In the genomic region with DNA sequence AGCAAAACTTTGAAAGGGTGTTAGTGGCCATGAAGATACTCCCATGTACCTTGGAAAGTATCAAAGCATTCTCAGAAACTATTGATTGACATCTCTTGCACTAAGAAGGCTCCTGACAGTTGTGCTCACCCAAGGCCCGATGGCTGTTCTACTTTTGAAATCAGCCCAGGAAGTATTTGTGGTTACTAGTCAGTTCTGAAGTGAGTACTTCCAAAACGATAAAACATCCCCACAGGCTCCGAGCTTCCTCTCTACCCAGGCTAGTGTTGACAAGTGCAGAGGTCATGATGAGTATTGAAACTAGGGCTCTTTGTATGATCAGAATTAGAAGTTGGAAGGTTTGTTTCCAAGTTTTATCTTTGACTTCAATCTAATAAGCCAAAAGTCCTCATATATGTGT, we compare ENCODE assay signal across 32 mouse cellular contexts.
A peak's percentile ranks its signal among the peaks of the same experiment; 100 is the strongest.
DNase-seq lines count a peak whose midpoint lies in the region; ATAC-seq and TF ChIP-seq lines count a peak whose summit lies in the region.
"Had no signal": no experiment of that assay in that cellular context is flagged by ENCODE, and none has a peak within 500 bp of the region (broad histone marks: within the 10 kb centered on the region; RNA-seq: fewer than 3 reads in every experiment).

No protein-coding gene starts in this region.

- no peaks in the 10 kb centered on the region for H3K27me3 ChIP-seq in MEL (ENCODE audit: control insufficient read depth in 1 of 2, insufficient read depth in 2 of 2, low read length in 2 of 2)
- no peaks in the 10 kb centered on the region for H3K27me3 ChIP-seq in splenic B cell, adult 2 months (ENCODE audit: control insufficient read depth, insufficient read depth, low read length, poor library complexity, severe bottlenecking)
- H3K27me3 ChIP-seq in midbrain, embryonic 14.5 days (ENCODE audit: control insufficient read depth, insufficient read depth, low read length) = no peaks in the 10 kb centered on the region
- H3K27me3 ChIP-seq: embryonic facial prominence, embryonic 12.5 days; kidney, embryonic 15.5 days; megakaryocyte, embryonic 14.5 days; midbrain, embryonic 13.5 days; neural tube, embryonic 15.5 days; Patski had no signal

- TF ChIP-seq RAD21 in MEL (IDR thresholded peaks at IDR 0.05; ENCODE audit: low read depth, low read length) = no peak

- WGBS in midbrain, embryonic 14.5 days = 93% methylated on average over 3 of the region's 3 CpGs

- no peak for TF ChIP-seq CTCF in MEL (IDR thresholded peaks at IDR 0.05 in 2 of 3, conservative IDR thresholded peaks at IDR 0.05 in 1 of 3; ENCODE audit: control insufficient read depth in 1 of 3, insufficient read depth in 1 of 3, low read depth in 2 of 3, low read length in 3 of 3, poor library complexity in 1 of 3, severe bottlenecking in 1 of 3)

- no peak for TF ChIP-seq POLR2A in MEL (IDR thresholded peaks at IDR 0.05; ENCODE audit: control insufficient read depth in 1 of 2, insufficient read depth in 1 of 2, low read depth in 1 of 2, low read length in 2 of 2, poor library complexity in 1 of 2)

- TF ChIP-seq EP300 in MEL (IDR thresholded peaks at IDR 0.05; ENCODE audit: low read depth in 1 of 2, low read length in 2 of 2) = peak; percentile 72 to 80

- DNase-seq in thymus, postnatal 0 days (ENCODE audit: low spot score) = peak; percentile 68
- DNase-seq in thymus, postnatal 4 days = no peak
- peak; percentile 78 for DNase-seq in MEL (ENCODE audit: low read depth, low spot score)
- peak; percentile 14 for DNase-seq in splenic B cell, adult 2 months (ENCODE audit: low read depth, low spot score)
- no peak for DNase-seq in midbrain, embryonic 14.5 days
- no peak for DNase-seq in neural tube, embryonic 10.5 days (ENCODE audit: extremely low spot score, low spot score)
- no peak for DNase-seq in spleen, postnatal 4 days (ENCODE audit: low spot score in 2 of 2)
- DNase-seq: adrenal gland, adult 8-10 months; B cell, adult 2 months; cerebellum, adult 18-20 months; cerebellum, postnatal 14 days; forebrain, postnatal 0 days; gastrocnemius, postnatal 36 days; kidney, postnatal 36 days; lung, adult 18-20 months; lung, postnatal 14 days; right cerebral cortex, adult 18-20 months; thymus, postnatal 14 days had no signal

- peaks cover 35 to 38% of the 10 kb centered on the region in 2 experiments for H3K4me1 ChIP-seq in MEL (ENCODE audit: control insufficient read depth in 1 of 2, insufficient read depth in 2 of 2, low read length in 2 of 2)
- H3K4me1 ChIP-seq in midbrain, embryonic 14.5 days (ENCODE audit: control insufficient read depth, insufficient read depth, low read length) = no peaks in the 10 kb centered on the region
- H3K4me1 ChIP-seq: embryonic facial prominence, embryonic 12.5 days; heart, embryonic 10.5 days; hindbrain, embryonic 10.5 days; midbrain, embryonic 13.5 days had no signal

- no peak overlapping the region for H3K4me2 ChIP-seq in midbrain, embryonic 14.5 days (ENCODE audit: low read length)
- H3K4me2 ChIP-seq: embryonic facial prominence, embryonic 12.5 days; kidney, embryonic 15.5 days; liver, embryonic 11.5 days; midbrain, embryonic 13.5 days; neural tube, embryonic 15.5 days had no signal

- peak overlapping the region; percentile 67 for H3K27ac ChIP-seq in MEL (ENCODE audit: control insufficient read depth, low read depth, low read length)
- H3K27ac ChIP-seq in midbrain, embryonic 14.5 days (replicated peaks; ENCODE audit: low read depth, low read length) = no peak overlapping the region
- H3K27ac ChIP-seq: embryonic facial prominence, embryonic 12.5 days; heart, embryonic 10.5 days; hindbrain, embryonic 10.5 days; kidney, embryonic 15.5 days; left cerebral cortex, adult 2 months; midbrain, embryonic 13.5 days; neural tube, embryonic 15.5 days had no signal

- H3K79me2 ChIP-seq in MEL (ENCODE audit: control insufficient read depth, insufficient read depth, low read length, poor library complexity) = peaks cover 8% of the 10 kb centered on the region; the same call in 1 of the 2 replicates

- no peak overlapping the region for H3K4me3 ChIP-seq in MEL (ENCODE audit: control insufficient read depth in 1 of 2, insufficient read depth in 1 of 2, low read depth in 2 of 2, low read length in 2 of 2)
- no peak overlapping the region for H3K4me3 ChIP-seq in midbrain, embryonic 14.5 days (replicated peaks; ENCODE audit: low read depth, low read length)
- H3K4me3 ChIP-seq: embryonic facial prominence, embryonic 12.5 days; heart, embryonic 10.5 days; hindbrain, embryonic 10.5 days; kidney, embryonic 15.5 days; left cerebral cortex, adult 2 months; megakaryocyte, embryonic 14.5 days; midbrain, embryonic 13.5 days; myocyte; neural tube, embryonic 15.5 days had no signal

- no peak overlapping the region for H3K9ac ChIP-seq in MEL (ENCODE audit: control insufficient read depth, low read depth, low read length, poor library complexity, severe bottlenecking)
- no peak overlapping the region for H3K9ac ChIP-seq in midbrain, embryonic 14.5 days (replicated peaks; ENCODE audit: low read length)
- H3K9ac ChIP-seq: embryonic facial prominence, embryonic 12.5 days; forebrain, postnatal 0 days; kidney, embryonic 15.5 days; midbrain, embryonic 13.5 days; neural tube, embryonic 15.5 days had no signal

- peak; percentile 60 to 72; a peak in 3 of 4 replicates for ATAC-seq in hematopoietic stem cell, adult 5-6 weeks (replicated peaks in 1 of 2; ENCODE audit: insufficient read depth in 1 of 2, low FRiP score in 2 of 2, low TSS enrichment in 1 of 2, low read depth in 1 of 2, poor library complexity in 2 of 2, severe bottlenecking in 2 of 2)
- no peak for ATAC-seq in midbrain, embryonic 14.5 days (ENCODE audit: low FRiP score, low TSS enrichment)
- ATAC-seq: forebrain, postnatal 0 days; hindbrain, embryonic 16.5 days; intestine, postnatal 0 days; midbrain, embryonic 13.5 days; Patski had no signal

- H3K36me3 ChIP-seq in MEL (ENCODE audit: control insufficient read depth in 1 of 2, insufficient read depth in 2 of 2, low read length in 2 of 2) = peaks cover 0 to 38% of the 10 kb centered on the region in 2 experiments; a peak in 2 of 4 replicates
- H3K36me3 ChIP-seq in splenic B cell, adult 2 months (ENCODE audit: control insufficient read depth, insufficient read depth, low read length, poor library complexity, severe bottlenecking) = no peaks in the 10 kb centered on the region
- H3K36me3 ChIP-seq in midbrain, embryonic 14.5 days (ENCODE audit: control insufficient read depth, insufficient read depth, low read length) = no peaks in the 10 kb centered on the region
- H3K36me3 ChIP-seq: embryonic facial prominence, embryonic 12.5 days; heart, embryonic 10.5 days; hindbrain, embryonic 10.5 days; kidney, embryonic 15.5 days; midbrain, embryonic 13.5 days; neural tube, embryonic 15.5 days had no signal

- no peaks in the 10 kb centered on the region for H3K9me3 ChIP-seq in MEL (replicated peaks; ENCODE audit: insufficient read depth, low read length)
- H3K9me3 ChIP-seq in midbrain, embryonic 14.5 days (ENCODE audit: control insufficient read depth, low read length) = no peaks in the 10 kb centered on the region
- H3K9me3 ChIP-seq: embryonic facial prominence, embryonic 12.5 days; heart, embryonic 10.5 days; hindbrain, embryonic 10.5 days; kidney, embryonic 15.5 days; midbrain, embryonic 13.5 days; neural tube, embryonic 15.5 days had no signal

TF ChIP-seq in MEL, 35 proteins besides CTCF, POLR2A, EP300 and RAD21:
- TF ChIP-seq MEF2A (IDR thresholded peaks at IDR 0.05; ENCODE audit: extremely low read depth, insufficient replicate concordance, low read depth, low read length, poor library complexity, severe bottlenecking) = no peak
- TF ChIP-seq E2F4 (IDR thresholded peaks at IDR 0.05; ENCODE audit: borderline replicate concordance, low read depth, low read length) = no peak
- no peak for TF ChIP-seq ZMIZ1 (IDR thresholded peaks at IDR 0.05; ENCODE audit: low read depth, low read length)
- TF ChIP-seq USF1 (IDR thresholded peaks at IDR 0.05; ENCODE audit: low read depth, low read length) = no peak
- no peak for TF ChIP-seq POLR2AphosphoS2 (IDR thresholded peaks at IDR 0.05; ENCODE audit: low read length)
- TF ChIP-seq ETS1 (IDR thresholded peaks at IDR 0.05; ENCODE audit: low read depth, low read length) = peak; percentile 72
- TF ChIP-seq GATA1 (IDR thresholded peaks at IDR 0.05; ENCODE audit: low read depth, low read length) = no peak
- TF ChIP-seq BHLHE40 (IDR thresholded peaks at IDR 0.05; ENCODE audit: borderline replicate concordance, low read depth, low read length) = no peak
- peak; percentile 44; the same call in 1 of the 2 replicates for TF ChIP-seq RCOR1 (IDR thresholded peaks at IDR 0.05; ENCODE audit: low read depth, low read length)
- peak; percentile 20; the same call in 1 of the 2 replicates for TF ChIP-seq SIN3A (IDR thresholded peaks at IDR 0.05; ENCODE audit: low read length)
- TF ChIP-seq TCF12 (IDR thresholded peaks at IDR 0.05; ENCODE audit: low read depth, low read length) = peak; percentile 40
TF ChIP-seq in MEL: peak in this region for 4.

Comparison
In these comparisons a context has a peak if more than half of its experiments do, and no peak if none do; other contexts are left out.
1. DNase-seq: peak in thymus, postnatal 0 days (single experiment), MEL (single experiment) and splenic B cell, adult 2 months (single experiment); none in thymus, postnatal 4 days (single experiment), midbrain, embryonic 14.5 days (single experiment), neural tube, embryonic 10.5 days (single experiment) and spleen, postnatal 4 days (0 of 2).